Mouse (Mus musculus): Measurements from ENCODE around the gene Abcg5.

The Abcg5 gene

GRCm38 (mm10) chr17:84611500-84611899 is 71.3 kb downstream of the Abcg5 start:
- 92% methylated on average over 9 of the region's 9 CpGs for WGBS

- 95% methylated on average over 4 of the region's 4 CpGs for WGBS
Measured at GRCm38 (mm10) chr17:84608606-84609005, 74.2 kb downstream of the Abcg5 start.

Measured in cerebral cortex, adult 2 months (tissue).